Mouse (Mus musculus) midbrain, embryonic 12.5 days (tissue): ENCODE results near the gene Ldlrad3. TPM values are rescaled to one million over a fixed set of nuclear protein-coding genes. Genes with fewer than 3 reads are reported as not detected.

Experiments
- ATAC-seq: fragments of 200-750 bp; cut with Nextera tagmentation; 2 replicates; pipeline ENCODE4 v1.8.0; 2017; ENCODE audit warnings: low read depth, moderate TSS enrichment, moderate library complexity; ENCODE audit not compliant: low FRiP score
- H3K27ac ChIP-seq: fragments of 300-500 bp; sonication (generic); replicated peaks from 2 replicates; pipeline ENCODE4 v1.5.1; 2016; ENCODE audit warnings: mild to moderate bottlenecking
- H3K27me3 ChIP-seq: fragments of 300-500 bp; sonication (generic); 2 replicates; pipeline ENCODE4 v1.6.1; 2016; ENCODE audit warnings: mild to moderate bottlenecking
- H3K36me3 ChIP-seq: fragments of 300-500 bp; sonication (generic); 2 replicates; pipeline ENCODE4 v1.6.1; 2016
- H3K4me1 ChIP-seq: fragments of 300-500 bp; sonication (generic); 2 replicates; pipeline ENCODE4 v1.6.1; 2016
- H3K4me2 ChIP-seq: fragments of 300-500 bp; sonication (generic); replicated peaks from 2 replicates; pipeline ENCODE4 v1.6.1; 2016; ENCODE audit warnings: mild to moderate bottlenecking, moderate library complexity
- H3K4me3 ChIP-seq: fragments of 300-500 bp; sonication (generic); 2 replicates; pipeline ENCODE4 v1.5.1; 2016; ENCODE audit warnings: mild to moderate bottlenecking
- H3K9ac ChIP-seq: fragments of 300-500 bp; sonication (generic); replicated peaks from 2 replicates; pipeline ENCODE4 v1.6.1; 2016; ENCODE audit warnings: mild to moderate bottlenecking, moderate library complexity
- H3K9me3 ChIP-seq: fragments of 300-500 bp; sonication (generic); 2 replicates; pipeline ENCODE4 v1.6.1; 2016; ENCODE audit warnings: mild to moderate bottlenecking
- WGBS: fragments of 180-500 bp; shearing (Covaris S2); methylation state at CpG from one replicate; pipeline ENCODE4 v1.1.7; 2016; 5-methylcytosine and 5-hydroxymethylcytosine counted together
- polyA plus RNA-seq: library from polyadenylated mRNA; unstranded; fragments of >200 nt; fragmentation: Nextera tagmentation; extraction: Ambion mirVana; gene quantifications from 2 replicates; pipeline ENCODE4 v1.2.1, GENCODE M21; 2016

Ldlrad3 gene
- polyA plus RNA-seq, 1 experiment from 2014 or later: 58.8 TPM

DNA sequence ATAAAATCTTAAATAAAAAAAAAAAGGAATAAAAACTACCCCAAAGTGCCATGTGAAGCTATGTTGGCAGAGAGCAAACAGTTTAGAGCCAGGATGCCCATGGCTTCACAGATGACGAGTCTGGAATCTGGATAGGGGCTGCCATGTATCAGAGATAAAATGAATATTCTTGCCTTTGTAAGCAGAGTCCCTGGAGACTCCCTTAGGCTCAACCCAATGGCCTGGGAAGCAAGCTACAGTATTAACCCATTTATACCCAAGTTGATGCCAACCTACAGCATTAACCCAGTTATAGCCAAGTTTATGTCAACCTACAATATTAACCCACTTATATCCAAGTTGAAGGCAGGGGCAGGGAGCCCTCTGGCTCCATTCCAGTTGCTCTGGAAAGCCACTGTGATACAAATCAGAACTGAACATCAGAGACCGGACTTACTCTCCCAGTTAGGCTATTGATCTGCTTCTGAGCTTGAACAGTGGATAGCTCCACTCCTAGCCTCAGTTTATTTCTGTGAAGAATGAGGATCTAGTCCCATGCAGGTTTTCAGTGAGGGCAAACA is 16.1 kb upstream of the Ldlrad3 start:
- H3K4me1 ChIP-seq: peaks cover 19% of the 10 kb centered on the region
- H3K27me3 ChIP-seq: no peaks in the 10 kb centered on the region; the same call in 1 of the 2 replicates
- H3K27ac ChIP-seq: no peak overlapping the region
- H3K4me3 ChIP-seq: no peak overlapping the region
- H3K9me3 ChIP-seq: no peaks in the 10 kb centered on the region
- no peak overlapping the region for H3K4me2 ChIP-seq
- ATAC-seq: no peak
- 58% methylated on average over 2 of the region's 2 CpGs for WGBS
- no peaks in the 10 kb centered on the region for H3K36me3 ChIP-seq
- no peak overlapping the region for H3K9ac ChIP-seq

DNA sequence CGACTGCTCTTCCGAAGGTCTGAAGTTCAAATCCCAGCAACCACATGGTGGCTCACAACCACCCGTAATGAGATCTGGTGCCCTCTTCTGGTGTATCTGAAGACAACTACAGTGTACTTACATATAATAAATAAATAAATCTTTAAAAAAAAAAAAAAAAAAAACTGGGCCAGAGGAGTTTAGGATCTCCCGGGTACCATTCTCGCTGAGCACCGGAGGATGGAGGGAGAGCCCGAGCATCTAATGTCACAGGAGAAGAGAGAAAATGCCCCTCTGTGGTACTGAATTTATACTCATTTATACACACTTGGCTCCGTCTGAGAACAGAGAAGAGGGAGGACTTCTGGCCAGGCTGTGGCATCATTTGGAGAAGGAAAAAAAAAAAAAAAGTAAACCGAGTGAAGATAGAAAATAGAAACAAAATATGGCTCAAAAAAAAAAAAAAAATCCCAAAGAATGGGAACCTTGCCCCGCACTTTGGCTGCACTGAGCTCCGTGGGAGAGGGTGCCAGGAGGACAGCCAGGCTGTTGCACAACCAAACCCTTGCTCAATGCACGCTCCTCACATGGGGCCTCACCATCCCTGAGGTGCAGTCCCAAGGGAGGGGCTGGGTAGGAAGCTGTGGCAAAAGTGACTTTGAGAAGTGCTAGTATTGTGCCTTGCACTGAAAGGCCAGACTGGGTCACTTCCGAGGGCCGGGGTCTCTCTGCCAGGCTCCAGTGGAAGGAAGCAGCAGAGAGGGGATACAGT is 15.2 kb upstream of the Ldlrad3 start:
- no peak for ATAC-seq
- Histone ChIP-seq H3K4me2 (no peak overlapping the region), H3K9me3 (no peaks in the 10 kb centered on the region), H3K36me3 (no peaks in the 10 kb centered on the region), H3K9ac (no peak overlapping the region), H3K4me3 (no peak overlapping the region), H3K27me3 (no peaks in the 10 kb centered on the region; the same call in 1 of the 2 replicates), H3K27ac (no peak overlapping the region), H3K4me1 (peaks cover 11% of the 10 kb centered on the region)
- WGBS: 80% methylated on average over 11 of the region's 14 CpGs

DNA sequence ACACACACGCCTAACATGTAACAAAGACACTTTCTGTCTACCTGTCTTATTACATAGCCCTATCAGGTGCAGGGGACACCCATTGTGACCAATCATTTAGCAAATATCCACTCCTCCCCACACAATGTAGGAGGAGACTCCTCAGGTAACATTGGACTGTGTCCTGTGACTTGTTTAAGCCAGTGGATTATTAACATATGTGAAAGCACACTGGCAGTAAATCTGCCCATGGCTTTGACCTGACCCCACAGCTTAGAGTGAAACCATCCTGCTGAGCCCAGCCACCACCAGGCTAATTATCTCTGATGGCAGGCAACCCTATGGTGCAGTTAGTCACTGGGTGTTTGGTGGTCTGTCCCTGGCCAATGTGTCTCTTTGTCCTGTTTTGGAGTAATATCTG is 11.1 kb upstream of the Ldlrad3 start:
- 0 out of 2 replicates have a peak, but pooled peaks have one; percentile 23 for ATAC-seq

DNA sequence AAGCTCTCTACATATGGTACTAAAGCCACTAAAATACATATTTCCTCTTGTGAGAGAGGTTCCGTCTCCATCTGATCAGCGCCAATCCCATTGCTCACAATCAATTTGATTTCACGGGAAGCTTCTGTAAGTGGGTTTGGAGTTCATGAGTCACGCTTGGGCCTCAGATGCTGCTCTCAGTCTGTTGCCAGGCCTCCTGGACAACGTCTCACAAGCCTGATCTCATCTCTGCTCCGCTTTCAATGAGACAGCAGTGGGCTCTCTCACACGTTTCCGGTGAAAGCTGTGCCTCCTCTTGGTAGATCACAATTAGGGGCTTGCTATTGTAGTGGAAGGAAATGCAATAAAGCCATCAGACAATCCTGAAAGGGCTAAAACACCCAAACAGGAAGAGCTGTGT is 10.5 kb upstream of the Ldlrad3 start:
- WGBS: 58% methylated on average over 8 of the region's 8 CpGs
- H3K36me3 ChIP-seq: no peaks in the 10 kb centered on the region
- H3K9me3 ChIP-seq: no peaks in the 10 kb centered on the region
- ATAC-seq: no peak
- no peak overlapping the region for H3K9ac ChIP-seq
- H3K4me1 ChIP-seq: no peaks in the 10 kb centered on the region
- H3K27ac ChIP-seq: no peak overlapping the region
- no peak overlapping the region for H3K4me2 ChIP-seq
- H3K4me3 ChIP-seq: no peak overlapping the region
- no peaks in the 10 kb centered on the region for H3K27me3 ChIP-seq

More for the DNA sequence above, 11.1 kb upstream of the Ldlrad3 start:
- Histone ChIP-seq H3K27me3 (no peaks in the 10 kb centered on the region), H3K4me2 (no peak overlapping the region), H3K27ac (no peak overlapping the region), H3K36me3 (no peaks in the 10 kb centered on the region), H3K4me1 (no peaks in the 10 kb centered on the region), H3K4me3 (no peak overlapping the region), H3K9ac (no peak overlapping the region), H3K9me3 (no peaks in the 10 kb centered on the region)
- WGBS: 79% methylated on average over 1 of the region's 1 CpGs

DNA sequence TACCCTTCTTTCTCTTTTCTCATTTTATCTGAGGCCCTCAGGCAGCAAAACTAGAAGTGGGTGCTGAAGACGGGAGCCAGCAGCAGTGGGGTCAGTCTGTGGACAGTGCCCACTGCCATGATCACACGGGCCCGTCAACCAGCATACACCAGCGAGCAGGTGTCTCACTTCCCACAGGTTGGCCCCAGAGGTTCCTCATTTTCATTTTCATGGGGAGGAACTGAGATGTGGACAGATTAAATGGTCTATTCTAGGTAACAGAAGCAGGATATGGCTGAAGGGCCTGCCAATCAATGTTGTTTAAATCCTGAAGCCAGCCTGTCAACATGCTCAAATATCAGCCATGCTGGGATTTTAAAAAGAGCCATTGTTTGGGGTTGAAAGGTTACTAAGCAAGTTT is 9.3 kb upstream of the Ldlrad3 start:
- Histone ChIP-seq H3K4me3 (no peak overlapping the region), H3K4me2 (no peak overlapping the region), H3K9ac (no peak overlapping the region), H3K9me3 (no peaks in the 10 kb centered on the region), H3K36me3 (no peaks in the 10 kb centered on the region), H3K27ac (no peak overlapping the region), H3K27me3 (no peaks in the 10 kb centered on the region), H3K4me1 (no peaks in the 10 kb centered on the region)
- ATAC-seq: no peak
- WGBS: 92% methylated on average over 4 of the region's 4 CpGs

DNA sequence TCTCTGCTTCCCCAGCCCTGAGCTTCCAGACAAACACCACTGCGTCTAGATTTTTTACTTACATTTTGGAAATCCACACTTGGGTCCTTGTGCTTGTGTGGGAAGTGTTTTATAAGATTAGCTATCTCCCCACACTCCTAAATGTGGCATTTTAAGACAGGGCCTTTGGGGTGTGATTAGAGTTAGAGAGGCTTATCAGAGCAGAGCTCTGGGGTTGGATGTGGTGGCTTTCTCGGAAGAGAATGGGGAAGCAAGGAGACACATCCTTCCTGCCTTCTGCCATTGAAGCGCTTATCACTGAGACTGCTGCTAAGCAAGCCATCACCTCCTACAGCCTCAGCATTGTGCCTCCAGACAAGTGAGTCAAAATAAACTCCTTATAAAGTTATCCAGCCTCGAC is 8.1 kb upstream of the Ldlrad3 start:
- H3K36me3 ChIP-seq: no peaks in the 10 kb centered on the region
- H3K27me3 ChIP-seq: no peaks in the 10 kb centered on the region
- H3K4me1 ChIP-seq: no peaks in the 10 kb centered on the region
- WGBS: 84% methylated on average over 4 of the region's 4 CpGs
- H3K4me3 ChIP-seq: no peak overlapping the region
- H3K9me3 ChIP-seq: no peaks in the 10 kb centered on the region
- no peak overlapping the region for H3K27ac ChIP-seq
- no peak for ATAC-seq
- H3K4me2 ChIP-seq: no peak overlapping the region
- no peak overlapping the region for H3K9ac ChIP-seq

DNA sequence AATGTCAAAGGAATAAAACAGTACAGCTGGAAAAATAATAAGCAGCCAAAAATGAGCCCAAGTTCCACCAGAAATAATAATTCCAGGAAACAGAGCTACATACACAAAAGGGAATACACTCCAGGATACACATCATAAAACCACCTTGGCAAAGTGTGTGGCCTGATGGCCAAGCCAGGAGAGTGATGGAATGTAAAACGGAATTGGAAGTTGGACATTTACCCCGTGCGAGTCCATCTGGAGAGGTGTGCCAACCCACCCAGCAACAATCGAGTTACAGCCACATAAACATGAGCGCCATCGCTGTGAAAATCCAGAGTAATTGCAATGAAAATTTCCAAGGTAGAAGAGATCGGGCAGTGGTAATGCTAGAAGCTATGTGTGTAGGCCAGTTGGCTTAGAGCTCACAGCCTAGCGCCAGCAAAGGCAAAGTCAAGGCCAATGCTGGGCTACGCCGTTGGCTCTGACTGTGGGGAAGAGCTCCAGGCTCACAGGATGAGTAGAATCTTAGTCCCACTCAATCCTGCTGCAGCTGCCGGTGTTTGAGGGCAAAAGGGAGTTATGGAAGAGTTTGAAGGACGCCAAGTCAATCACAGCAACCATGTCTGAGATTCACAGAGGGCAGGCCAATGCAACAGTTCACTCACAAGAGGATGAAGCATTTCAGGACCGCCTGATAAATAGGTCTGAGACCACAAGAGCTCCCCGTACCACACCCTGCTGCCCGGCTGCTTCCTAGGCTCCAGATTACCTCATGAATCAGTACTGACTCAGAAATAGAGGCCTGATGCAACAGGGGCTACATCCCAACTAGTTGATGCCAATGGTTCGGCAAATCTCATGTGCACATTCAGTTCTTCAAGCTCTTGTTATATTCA is 7.0 kb upstream of the Ldlrad3 start:
- no peak for ATAC-seq
- Histone ChIP-seq H3K4me3 (no peak overlapping the region), H3K4me2 (no peak overlapping the region), H3K27ac (no peak overlapping the region), H3K9ac (no peak overlapping the region), H3K4me1 (no peaks in the 10 kb centered on the region), H3K27me3 (no peaks in the 10 kb centered on the region), H3K36me3 (no peaks in the 10 kb centered on the region), H3K9me3 (no peaks in the 10 kb centered on the region)
- 96% methylated on average over 16 of the region's 16 CpGs for WGBS

DNA sequence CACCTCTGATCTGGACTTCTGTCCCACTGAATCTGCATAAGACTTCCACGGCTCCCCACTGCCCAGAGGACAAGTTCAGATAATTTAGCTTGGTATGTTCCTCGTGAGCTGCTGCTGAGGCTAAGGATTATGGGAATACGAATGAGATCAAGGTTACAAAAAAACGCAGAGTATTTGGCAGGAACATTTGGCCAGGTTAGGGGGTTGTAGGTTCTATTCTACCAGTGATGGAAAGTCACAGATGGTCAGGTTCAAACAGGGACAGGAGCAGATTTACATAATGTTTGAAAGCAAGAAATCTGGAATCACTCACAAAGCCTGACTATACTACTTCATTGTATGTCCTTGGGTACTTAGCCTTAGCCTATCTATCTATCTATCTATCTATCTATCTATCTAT is 5.6 kb upstream of the Ldlrad3 start:
- WGBS: 64% methylated on average over 4 of the region's 4 CpGs
- no peaks in the 10 kb centered on the region for H3K9me3 ChIP-seq
- no peaks in the 10 kb centered on the region for H3K36me3 ChIP-seq
- no peak overlapping the region for H3K9ac ChIP-seq
- no peak overlapping the region for H3K4me2 ChIP-seq
- no peak overlapping the region for H3K27ac ChIP-seq
- no peak for ATAC-seq
- H3K4me1 ChIP-seq: peaks cover 3% of the 10 kb centered on the region
- H3K27me3 ChIP-seq: no peaks in the 10 kb centered on the region
- H3K4me3 ChIP-seq: no peak overlapping the region

DNA sequence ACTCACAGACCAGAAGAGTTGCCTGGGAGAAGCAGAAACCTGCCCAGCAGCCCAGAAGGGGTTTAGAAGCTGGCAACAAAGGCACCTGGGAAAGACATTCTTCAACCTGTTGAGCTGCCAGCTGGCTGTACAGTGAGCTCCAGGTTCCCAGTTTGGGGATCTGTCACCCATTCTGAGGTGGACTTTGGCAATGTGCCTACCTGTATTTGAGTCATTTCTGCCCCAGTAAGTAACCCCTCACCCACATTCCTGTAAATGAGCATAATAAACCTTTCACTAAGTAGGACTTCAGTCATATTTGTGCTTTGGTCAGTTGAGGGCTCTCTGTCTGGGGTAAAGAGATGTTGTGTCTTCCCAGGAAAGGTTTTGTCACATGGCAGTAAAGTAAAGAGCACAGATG is 4.8 kb upstream of the Ldlrad3 start:
- no peak overlapping the region for H3K9ac ChIP-seq
- H3K9me3 ChIP-seq: no peaks in the 10 kb centered on the region
- no peak overlapping the region for H3K4me2 ChIP-seq
- H3K27me3 ChIP-seq: no peaks in the 10 kb centered on the region
- no peak overlapping the region for H3K4me3 ChIP-seq
- no peaks in the 10 kb centered on the region for H3K36me3 ChIP-seq
- no peak overlapping the region for H3K27ac ChIP-seq
- peaks cover 7% of the 10 kb centered on the region for H3K4me1 ChIP-seq
- ATAC-seq: no peak

DNA sequence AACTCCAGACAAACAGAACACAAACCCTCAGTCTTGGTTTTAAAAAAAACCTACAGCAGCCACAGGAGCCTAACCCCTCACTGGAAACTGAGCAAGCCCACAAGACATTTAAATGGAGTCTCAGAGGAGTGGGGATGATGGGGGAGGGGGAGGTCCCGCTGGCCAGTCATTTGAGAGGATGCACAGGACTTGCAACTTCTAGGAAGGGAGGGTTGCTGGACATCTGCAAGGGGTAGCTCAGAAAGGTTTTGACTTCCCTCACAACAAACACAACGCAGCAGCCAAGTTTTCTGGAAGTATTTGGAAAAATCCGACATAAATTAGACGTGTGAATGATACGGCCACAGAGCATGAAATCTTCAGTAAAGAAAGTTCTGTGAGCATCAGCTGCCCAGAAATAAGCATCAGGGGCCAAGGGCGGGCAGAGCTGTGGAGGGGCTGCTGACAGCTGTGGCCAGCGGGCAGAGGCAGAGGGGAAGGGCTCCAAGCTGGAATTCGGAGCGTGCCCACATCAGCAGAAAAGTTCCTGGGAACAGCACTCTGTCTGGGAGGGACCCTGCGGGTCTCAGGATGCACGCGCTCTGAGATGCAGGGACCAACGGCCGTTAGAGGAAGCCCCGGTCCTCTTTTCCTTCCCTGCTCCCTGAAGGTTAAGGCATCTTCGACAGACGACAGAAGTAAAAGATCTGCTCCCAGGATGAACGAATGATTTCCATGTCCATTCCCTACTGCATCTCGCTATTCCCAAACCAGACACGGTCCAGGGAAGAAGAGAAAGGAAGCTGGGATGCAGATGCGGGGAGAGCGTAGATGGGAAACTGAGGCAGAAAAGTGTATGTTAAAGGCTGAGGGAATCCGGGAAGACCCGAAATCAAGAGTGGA is 875 bp downstream of the Ldlrad3 start:
- peak overlapping the region; percentile 87 for H3K4me2 ChIP-seq
- peak; percentile 39 for ATAC-seq
- peak overlapping the region; percentile 89 for H3K9ac ChIP-seq
- no peaks in the 10 kb centered on the region for H3K27me3 ChIP-seq
- H3K27ac ChIP-seq: peak overlapping the region; percentile 91
- no peaks in the 10 kb centered on the region for H3K9me3 ChIP-seq
- H3K4me1 ChIP-seq: peaks cover 21% of the 10 kb centered on the region
- H3K36me3 ChIP-seq: no peaks in the 10 kb centered on the region
- under 1% methylated on average over 24 of the region's 24 CpGs for WGBS
- peak overlapping the region; percentile 85 for H3K4me3 ChIP-seq

DNA sequence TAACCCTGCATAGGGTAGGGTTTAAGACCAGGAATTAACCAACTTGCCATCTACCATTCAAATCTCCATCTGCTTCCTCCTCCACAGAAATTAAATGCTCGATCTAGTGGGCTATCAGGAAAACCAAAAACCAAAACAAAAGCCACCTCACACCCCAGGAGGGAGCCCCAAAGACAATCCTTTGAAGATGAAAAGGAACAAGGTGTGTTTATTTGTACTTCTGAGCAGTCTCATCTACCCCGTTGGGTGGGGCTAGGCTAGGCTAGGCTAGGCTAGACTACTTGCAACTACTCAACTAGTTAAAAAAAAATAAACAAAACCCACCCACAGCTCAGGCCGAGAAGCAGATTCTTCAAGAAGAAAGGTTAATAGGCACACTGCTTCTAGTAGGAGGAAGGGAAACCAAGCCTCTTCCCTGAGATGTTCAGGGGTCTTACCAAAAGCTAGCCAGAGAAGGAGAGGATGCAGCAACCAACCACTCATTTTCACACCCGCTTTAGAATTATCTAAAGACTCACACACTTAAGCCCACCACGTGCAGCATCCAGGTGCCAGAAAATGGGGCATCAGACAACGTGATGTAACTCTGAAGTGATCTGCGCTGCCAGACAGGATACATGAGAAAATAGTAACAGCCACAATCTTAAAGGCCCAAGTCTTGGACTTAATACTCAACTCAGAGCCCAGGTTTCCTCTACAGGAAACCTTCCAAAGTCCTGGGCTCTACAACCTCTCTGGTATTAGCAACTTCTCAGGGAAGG is 2.3 kb downstream of the Ldlrad3 start:
- H3K9ac ChIP-seq: no peak overlapping the region
- H3K27me3 ChIP-seq: no peaks in the 10 kb centered on the region
- no peak overlapping the region for H3K27ac ChIP-seq
- no peak for ATAC-seq
- 0 out of 2 replicates have a peak, but pooled peaks cover 5% of the 10 kb centered on the region for H3K36me3 ChIP-seq
- peaks cover 21% of the 10 kb centered on the region for H3K4me1 ChIP-seq
- 79% methylated on average over 7 of the region's 7 CpGs for WGBS
- H3K9me3 ChIP-seq: no peaks in the 10 kb centered on the region
- peak overlapping the region; percentile 87 for H3K4me2 ChIP-seq
- no peak overlapping the region for H3K4me3 ChIP-seq
